Mouse (Mus musculus) forebrain, embryonic 16.5 days (tissue): Measurements from ENCODE around the gene Parm1. TPM values are rescaled to one million over a fixed set of nuclear protein-coding genes. Genes with fewer than 3 reads are reported as not detected.

ENCODE experiments used
- ATAC-seq: fragments of 200-750 bp; cut with Nextera tagmentation; 2 replicates; pipeline ENCODE4 v1.8.0; 2017; ENCODE audit warnings: mild to moderate bottlenecking, moderate library complexity
- H3K27ac ChIP-seq: fragments of 300-500 bp; sonication (generic); 2 replicates; pipeline ENCODE4 v1.5.1; 2014; ENCODE audit warnings: low read length, control low read depth
- H3K27me3 ChIP-seq: fragments of 300-500 bp; sonication (generic); replicated peaks from 2 replicates; pipeline ENCODE4 v1.6.1; 2014; ENCODE audit warnings: low read length; ENCODE audit not compliant: control insufficient read depth, insufficient read depth
- H3K36me3 ChIP-seq: fragments of 300-500 bp; sonication (generic); 2 replicates; pipeline ENCODE4 v1.6.1; 2014; ENCODE audit not compliant: control insufficient read depth, insufficient read depth
- H3K4me1 ChIP-seq: fragments of 300-500 bp; sonication (generic); replicated peaks from 2 replicates; pipeline ENCODE4 v1.6.1; 2014; ENCODE audit warnings: low read length; ENCODE audit not compliant: control insufficient read depth, insufficient read depth
- H3K4me2 ChIP-seq: fragments of 300-500 bp; sonication (generic); 2 replicates; pipeline ENCODE4 v1.6.1; 2014; ENCODE audit warnings: mild to moderate bottlenecking, low read length, control low read depth
- H3K4me3 ChIP-seq: fragments of 300-500 bp; sonication (generic); replicated peaks from 2 replicates; pipeline ENCODE4 v1.5.1; 2014; ENCODE audit warnings: mild to moderate bottlenecking, low read length, control low read depth
- H3K9ac ChIP-seq: fragments of 300-500 bp; sonication (generic); replicated peaks from 2 replicates; pipeline ENCODE4 v1.6.1; 2014; ENCODE audit warnings: low read depth, low read length, control low read depth
- H3K9me3 ChIP-seq: fragments of 300-500 bp; sonication (generic); 2 replicates; pipeline ENCODE4 v1.6.1; 2016; ENCODE audit warnings: low read length; ENCODE audit not compliant: control insufficient read depth
- WGBS: fragments of 180-500 bp; shearing (Covaris S2); extraction: QIAGEN DNeasy Blood & Tissue Kit; methylation state at CpG from one replicate; pipeline ENCODE4 v1.1.7; 2014; 5-methylcytosine and 5-hydroxymethylcytosine counted together
- polyA plus RNA-seq: library from polyadenylated mRNA; unstranded; fragments of >200 nt; fragmentation: Nextera tagmentation; extraction: Ambion mirVana; gene quantifications from 2 replicates; pipeline ENCODE4 v1.2.1, GENCODE M21; 2015

Gene Parm1
- polyA plus RNA-seq, 1 experiment from 2014 or later, result 6.1 TPM

GRCm38 (mm10) chr5:91662715-91663114, 145.3 kb downstream of the Parm1 start:
- no peaks in the 10 kb centered on the region for H3K27me3 ChIP-seq
- H3K27ac ChIP-seq, result no peak overlapping the region
- WGBS, result 79% methylated on average over 1 of the region's 1 CpGs
- H3K9ac ChIP-seq, result no peak overlapping the region
- no peaks in the 10 kb centered on the region for H3K9me3 ChIP-seq
- no peaks in the 10 kb centered on the region for H3K36me3 ChIP-seq
- no peaks in the 10 kb centered on the region for H3K4me1 ChIP-seq
- no peak overlapping the region for H3K4me2 ChIP-seq
- ATAC-seq, result no peak
- H3K4me3 ChIP-seq, result no peak overlapping the region

DNA sequence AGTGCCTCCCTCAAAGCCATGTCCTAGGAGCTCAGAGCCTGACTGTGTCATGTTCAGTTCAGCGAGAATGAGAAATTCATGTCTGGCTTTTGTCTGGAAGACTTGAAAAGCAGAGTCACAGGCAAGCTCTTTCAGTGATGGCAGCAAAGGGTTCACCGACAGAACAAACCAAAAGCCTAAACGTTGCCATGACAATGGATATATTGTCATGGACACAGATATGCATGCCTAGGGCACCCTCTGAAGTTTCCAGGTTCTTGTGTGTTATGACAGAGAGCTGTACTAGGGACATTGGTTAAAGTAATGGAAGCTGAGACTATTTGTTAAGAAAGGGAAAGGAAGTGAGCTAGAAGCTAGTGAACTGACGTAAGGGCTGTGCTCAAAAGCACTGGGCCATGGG, 149.7 kb downstream of the Parm1 start:
- no peak overlapping the region for H3K9ac ChIP-seq
- 63% methylated on average over 4 of the region's 4 CpGs for WGBS
- no peaks in the 10 kb centered on the region for H3K9me3 ChIP-seq
- H3K27ac ChIP-seq, result no peak overlapping the region
- ATAC-seq, result no peak
- H3K27me3 ChIP-seq, result no peaks in the 10 kb centered on the region
- no peak overlapping the region for H3K4me3 ChIP-seq
- no peaks in the 10 kb centered on the region for H3K4me1 ChIP-seq
- no peak overlapping the region for H3K4me2 ChIP-seq
- H3K36me3 ChIP-seq, result no peaks in the 10 kb centered on the region

GRCm38 (mm10) chr5:91669235-91669634, 151.8 kb downstream of the Parm1 start:
- Histone ChIP-seq H3K27ac (no peak overlapping the region), H3K9me3 (no peaks in the 10 kb centered on the region), H3K4me2 (no peak overlapping the region), H3K9ac (no peak overlapping the region), H3K4me3 (no peak overlapping the region), H3K4me1 (no peaks in the 10 kb centered on the region), H3K27me3 (no peaks in the 10 kb centered on the region), H3K36me3 (no peaks in the 10 kb centered on the region)
- no peak for ATAC-seq
- WGBS, result 88% methylated on average over 4 of the region's 4 CpGs

Other genes with a start within 250 kb of the Parm1 start
- 0.09 TPM in 1 of 2 replicates, not detected in the other for gene Btc, start 114.6 kb upstream of the Parm1 start, polyA plus RNA-seq